Mouse (Mus musculus) heart, embryonic 11.5 days (tissue): ENCODE measurements around the gene Olfr239. TPM values are rescaled to one million over a fixed set of nuclear protein-coding genes. Genes with fewer than 3 reads are reported as not detected.
"Not testable (repeated sequence)": the region's sequence is repeated elsewhere in the genome, so short reads cannot be mapped to it uniquely, and the experiment has no call there.

ENCODE experiments used
- ATAC-seq: fragments of 200-750 bp; cut with Nextera tagmentation; replicated peaks from 2 replicates; pipeline ENCODE4 v1.8.0; 2017; ENCODE audit warnings: moderate library complexity; ENCODE audit not compliant: insufficient number of reproducible peaks, low FRiP score, low TSS enrichment
- H3K27ac ChIP-seq: fragments of 300-500 bp; sonication (generic); 2 replicates; pipeline ENCODE4 v1.5.1; 2014; ENCODE audit warnings: mild to moderate bottlenecking, low read depth, low read length
- H3K27me3 ChIP-seq: fragments of 300-500 bp; sonication (generic); 2 replicates; pipeline ENCODE4 v1.6.1; 2014; ENCODE audit warnings: mild to moderate bottlenecking, low read length, mixed read lengths; ENCODE audit not compliant: control insufficient read depth, insufficient read depth
- H3K36me3 ChIP-seq: fragments of 300-500 bp; sonication (generic); 2 replicates; pipeline ENCODE4 v1.6.1; 2014; ENCODE audit warnings: mild to moderate bottlenecking, low read length, moderate library complexity, mixed read lengths; ENCODE audit not compliant: control insufficient read depth, insufficient read depth
- H3K4me1 ChIP-seq: fragments of 300-500 bp; sonication (generic); 2 replicates; pipeline ENCODE4 v1.6.1; 2014; ENCODE audit warnings: low read length; ENCODE audit not compliant: control insufficient read depth, insufficient read depth
- H3K4me2 ChIP-seq: fragments of 300-500 bp; sonication (generic); 2 replicates; pipeline ENCODE4 v1.6.1; 2014; ENCODE audit warnings: mild to moderate bottlenecking, moderate library complexity
- H3K4me3 ChIP-seq: fragments of 300-500 bp; sonication (generic); 2 replicates; pipeline ENCODE4 v1.5.1; 2014; ENCODE audit warnings: low read depth, low read length
- H3K9ac ChIP-seq: fragments of 300-500 bp; sonication (generic); 2 replicates; pipeline ENCODE4 v1.6.1; 2014; ENCODE audit warnings: mild to moderate bottlenecking, low read depth, low read length, moderate library complexity
- H3K9me3 ChIP-seq: fragments of 300-500 bp; sonication (generic); replicated peaks from 2 replicates; pipeline ENCODE4 v1.6.1; 2016; ENCODE audit warnings: low read length; ENCODE audit not compliant: control insufficient read depth
- WGBS: fragments of 180-500 bp; shearing (Covaris S2); extraction: QIAGEN DNeasy Blood & Tissue Kit; methylation state at CpG from one replicate; pipeline ENCODE4 v1.1.7; 2014; ENCODE audit not compliant: insufficient replicate concordance; 5-methylcytosine and 5-hydroxymethylcytosine counted together
- polyA plus RNA-seq: library from polyadenylated mRNA; unstranded; fragments of >200 nt; fragmentation: Nextera tagmentation; extraction: Ambion mirVana; gene quantifications from 2 replicates; pipeline ENCODE4 v1.2.1, GENCODE M21; 2014

The Olfr239 gene
- not detected in 2 replicates for polyA plus RNA-seq

DNA sequence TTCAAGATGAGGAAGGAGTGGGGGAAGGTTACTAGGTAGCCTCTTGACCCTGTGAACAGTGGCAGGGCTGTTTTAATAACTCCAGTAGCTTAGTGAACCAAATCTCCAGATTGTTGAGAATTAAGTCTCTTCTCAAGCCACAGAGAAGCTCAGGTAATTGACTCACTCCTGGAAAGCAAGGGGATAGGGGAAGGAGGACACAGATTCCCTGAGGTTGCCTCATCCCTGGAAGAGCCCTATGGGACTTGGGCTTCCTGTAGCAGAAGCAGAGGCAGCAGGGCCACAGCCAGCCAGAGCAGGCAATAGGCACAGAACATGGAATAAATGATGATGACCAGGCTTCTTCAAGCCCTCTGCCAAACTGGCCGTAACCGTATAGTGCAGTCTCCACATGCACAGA lies at the start of gene Olfr239:
TSS of gene Olfr239 (plus strand) at position 301 of the 400 bp plus-strand sequence.
- not testable (repeated sequence) for H3K4me1 ChIP-seq, H3K9ac ChIP-seq, H3K27me3 ChIP-seq, ATAC-seq, H3K4me2 ChIP-seq, H3K36me3 ChIP-seq, H3K4me3 ChIP-seq, H3K27ac ChIP-seq, H3K9me3 ChIP-seq
- no CpG with 5 or more reads among the region's 2 CpGs for WGBS

DNA sequence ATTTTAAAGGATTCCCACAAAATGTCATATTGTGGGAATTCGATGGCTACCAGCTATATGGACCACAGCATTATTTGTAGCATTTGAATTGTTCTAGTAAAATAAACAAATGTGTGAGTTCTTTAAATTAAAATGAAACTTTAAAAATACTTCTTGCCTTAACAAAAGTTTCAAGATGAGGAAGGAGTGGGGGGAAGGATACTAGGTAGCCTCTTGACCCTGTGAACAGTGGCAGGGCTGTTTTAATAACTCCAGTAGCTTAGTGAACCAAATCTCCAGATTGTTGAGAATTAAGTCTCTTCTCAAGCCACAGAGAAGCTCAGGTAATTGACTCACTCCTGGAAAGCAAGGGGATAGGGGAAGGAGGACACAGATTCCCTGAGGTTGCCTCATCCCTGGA lies 23.0 kb upstream of the Olfr239 start, which contains the start of gene Olfr55:
TSS of gene Olfr55 (plus strand) at position 301 of the 400 bp plus-strand sequence.
- H3K27ac ChIP-seq, H3K4me2 ChIP-seq, ATAC-seq, H3K9me3 ChIP-seq, H3K36me3 ChIP-seq, H3K27me3 ChIP-seq, H3K4me1 ChIP-seq, H3K9ac ChIP-seq, H3K4me3 ChIP-seq: not testable (repeated sequence)
- WGBS = 73% methylated on average over 1 of the region's 1 CpGs

DNA sequence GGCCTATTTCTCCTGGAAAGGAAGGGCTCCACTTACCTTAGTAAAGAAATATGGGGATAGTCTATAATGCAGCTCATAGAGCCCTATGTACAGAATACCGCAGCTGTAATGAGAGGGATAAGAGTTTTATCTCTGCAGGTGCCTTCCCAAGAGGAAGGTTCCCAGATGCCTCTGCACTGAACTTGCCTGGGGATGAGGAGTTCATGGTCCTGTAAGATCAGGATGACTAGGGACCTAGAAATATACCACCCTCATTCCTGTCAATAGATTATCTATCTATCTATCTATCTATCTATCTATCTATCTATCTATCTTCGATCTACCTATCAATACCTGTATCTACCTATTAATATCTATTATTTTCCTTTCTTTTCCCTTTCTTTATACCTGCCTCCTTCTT lies 30.5 kb downstream of the Olfr239 start, which contains the start of gene Olfr1564:
TSS of gene Olfr1564 (minus strand) at position 101 of the 400 bp plus-strand sequence.
- Histone ChIP-seq H3K4me3 (no peak within 1 kb of the TSS), H3K27me3 (no peaks in the 10 kb centered on the region), H3K9me3 (peaks cover 3% of the 10 kb centered on the region; the same call in 1 of the 2 replicates), H3K9ac (no peak within 1 kb of the TSS), H3K4me1 (no peaks in the 10 kb centered on the region), H3K4me2 (no peak within 1 kb of the TSS), H3K27ac (no peak within 1 kb of the TSS), H3K36me3 (no peaks in the 10 kb centered on the region)
- 70% methylated on average over 2 of the region's 2 CpGs for WGBS
- ATAC-seq = no peak

DNA sequence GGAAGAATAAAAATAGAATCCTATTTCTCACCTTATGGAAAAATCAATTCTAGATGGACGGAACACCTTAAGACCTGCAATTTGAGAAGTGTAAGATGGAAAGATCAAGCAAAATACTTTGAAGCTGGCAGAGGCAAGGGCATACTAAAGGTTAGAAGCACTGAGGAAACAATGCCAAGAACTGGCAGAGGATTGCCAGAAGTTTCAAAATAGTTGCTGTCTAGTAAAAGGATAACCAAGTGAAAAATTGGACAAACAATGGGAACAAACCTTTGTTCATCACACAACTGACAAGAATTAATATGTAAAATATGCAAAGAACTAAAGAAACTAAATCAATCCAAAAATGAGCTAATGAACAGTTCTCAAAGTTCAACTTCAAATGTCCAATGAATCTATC lies 45.5 kb downstream of the Olfr239 start:
- H3K9me3 ChIP-seq, H3K27ac ChIP-seq, H3K4me1 ChIP-seq, H3K9ac ChIP-seq, ATAC-seq, H3K4me2 ChIP-seq, H3K4me3 ChIP-seq, H3K27me3 ChIP-seq: not testable (repeated sequence)
- WGBS = 86% methylated on average over 1 of the region's 1 CpGs
- H3K36me3 ChIP-seq = peaks cover 12% of the 10 kb centered on the region

Other genes starting within 250 kb of the Olfr239 start
- 7.4 and 9.0 TPM in 2 replicates for gene Cyp4f13, start 243.9 kb upstream of the Olfr239 start, polyA plus RNA-seq
- 5.9 and 7.4 TPM in 2 replicates for gene Zfp472, start 225.5 kb upstream of the Olfr239 start, polyA plus RNA-seq
- 8.8 and 11.3 TPM in 2 replicates for gene Zfp952, start 198.2 kb upstream of the Olfr239 start, polyA plus RNA-seq
- 7.4 and 8.4 TPM in 2 replicates for gene Zfp763, start 157.9 kb upstream of the Olfr239 start, polyA plus RNA-seq
- gene 4921501E09Rik, start 123.2 kb upstream of the Olfr239 start, polyA plus RNA-seq = not detected in 2 replicates
- 5.8 and 6.6 TPM in 2 replicates for gene Zfp563, start 102.0 kb upstream of the Olfr239 start, polyA plus RNA-seq
- gene Morc2b, start 51.6 kb upstream of the Olfr239 start, polyA plus RNA-seq = not detected in 2 replicates
- not detected in 2 replicates for gene Olfr55, start 22.9 kb upstream of the Olfr239 start, polyA plus RNA-seq
- gene Olfr1564, start 30.4 kb downstream of the Olfr239 start, polyA plus RNA-seq = not detected in 2 replicates
- 12.0 and 14.3 TPM in 2 replicates for gene Zfp955a, start 63.8 kb downstream of the Olfr239 start, polyA plus RNA-seq
- gene Olfr63, start 73.4 kb downstream of the Olfr239 start, polyA plus RNA-seq = 0.03 TPM in 1 of 2 replicates, not detected in the other
- gene Zfp955b, start 98.2 kb downstream of the Olfr239 start, polyA plus RNA-seq = 6.1 and 6.8 TPM in 2 replicates
- 7.8 and 10.8 TPM in 2 replicates for gene Zfp81, start 167.6 kb downstream of the Olfr239 start, polyA plus RNA-seq
- 10.1 and 10.4 TPM in 2 replicates for gene Zfp101, start 203.3 kb downstream of the Olfr239 start, polyA plus RNA-seq
- not detected in 2 replicates for gene Actl9, start 241.6 kb downstream of the Olfr239 start, polyA plus RNA-seq